Mouse (Mus musculus) CH12.LX (cell line): Measurements from ENCODE around the gene Tia1. TPM values are rescaled to one million over a fixed set of nuclear protein-coding genes. Genes with fewer than 3 reads are reported as not detected.

Experiments
- DNase-seq: peaks from one replicate; pipeline ENCODE4 v3.0.0-alpha.2; 2013; ENCODE audit errors: extremely low read depth
- H3K27ac ChIP-seq: 2 replicates; pipeline ENCODE4 v1.5.1; 2012; ENCODE audit warnings: low read depth, mild to moderate bottlenecking, control low read depth, moderate library complexity; ENCODE audit not compliant: insufficient read depth
- H3K27me3 ChIP-seq: replicated peaks from 2 replicates; pipeline ENCODE3; 2012; ENCODE audit warnings: inconsistent platforms
- H3K36me3 ChIP-seq, 2 experiments: replicated peaks in 1 of 2; 2 replicates each; pipeline versions ENCODE3 to v1.6.1; 2012; ENCODE audit warnings: inconsistent platforms in 1 of 2, low read length in 1 of 2, mild to moderate bottlenecking in 1 of 2, mixed read lengths in 1 of 2, moderate library complexity in 1 of 2; ENCODE audit not compliant: control insufficient read depth in 1 of 2, insufficient read depth in 1 of 2
- H3K4me1 ChIP-seq, 2 experiments: 2 replicates each; pipeline ENCODE4 v1.6.1; 2012; ENCODE audit warnings: inconsistent platforms in 1 of 2, moderate library complexity in 1 of 2; ENCODE audit not compliant: insufficient read depth in 2 of 2, control insufficient read depth in 1 of 2
- H3K4me2 ChIP-seq: 2 replicates; pipeline ENCODE4 v1.6.1; 2012; ENCODE audit warnings: low read depth, mild to moderate bottlenecking, control low read depth; ENCODE audit not compliant: poor library complexity, insufficient read depth, severe bottlenecking
- H3K4me3 ChIP-seq, 3 experiments: fragments of 150-350 bp in 1 of 3; sonication (generic) in 1 of 3; replicated peaks in 1 of 3; 2 replicates each; pipeline versions ENCODE3 to v1.5.1; 2011 to 2012; ENCODE audit warnings: low read depth in 2 of 3, low read length in 2 of 3, mild to moderate bottlenecking in 2 of 3, moderate library complexity in 2 of 3, control low read depth in 1 of 3, improper control_type of control experiment in 1 of 3, inconsistent platforms in 1 of 3, mixed read lengths in 1 of 3; ENCODE audit not compliant: poor library complexity in 1 of 3
- H3K79me2 ChIP-seq: replicated peaks from 2 replicates; pipeline ENCODE4 v1.6.1; 2012; ENCODE audit warnings: mild to moderate bottlenecking, moderate library complexity; ENCODE audit not compliant: control insufficient read depth, poor library complexity, insufficient read depth, severe bottlenecking; ENCODE audit errors: extremely low read depth
- H3K9ac ChIP-seq: 2 replicates; pipeline ENCODE4 v1.6.1; 2012; ENCODE audit warnings: low read depth, mild to moderate bottlenecking, control low read depth, moderate library complexity; ENCODE audit not compliant: insufficient read depth
- H3K9me3 ChIP-seq: replicated peaks from 2 replicates; pipeline ENCODE3; 2012; ENCODE audit warnings: low read length, inconsistent platforms, mixed read lengths
- CHD1 ChIP-seq: IDR thresholded peaks from 2 replicates; pipeline ENCODE4 v1.6.1; 2012; ENCODE audit warnings: low read depth, low read length, improper control_type of control experiment, inconsistent platforms
- CTCF ChIP-seq, 2 experiments: IDR thresholded peaks in 1 of 2; conservative IDR thresholded peaks in 1 of 2; 2 replicates each; pipeline ENCODE4 v1.5.1; 2011 to 2012; ENCODE audit warnings: low read depth in 2 of 2, low read length in 2 of 2, improper control_type of control experiment in 1 of 2, inconsistent platforms in 1 of 2, mild to moderate bottlenecking in 1 of 2, moderate library complexity in 1 of 2
- E2F4 ChIP-seq: IDR thresholded peaks from 2 replicates; pipeline ENCODE4 v1.6.1; 2011; ENCODE audit warnings: low read depth, low read length, improper control_type of control experiment; ENCODE audit not compliant: insufficient replicate concordance
- ETS1 ChIP-seq: conservative IDR thresholded peaks from 2 replicates; pipeline ENCODE4 v1.6.1; 2012; ENCODE audit warnings: low read depth, mild to moderate bottlenecking, inconsistent platforms, low read length, improper control_type of control experiment, moderate library complexity
- JUN ChIP-seq: IDR thresholded peaks from 2 replicates; pipeline ENCODE4 v1.6.1; 2011; ENCODE audit warnings: low read depth, mild to moderate bottlenecking, low read length, improper control_type of control experiment, moderate library complexity; ENCODE audit not compliant: insufficient read depth
- NRF1 ChIP-seq: IDR thresholded peaks from 2 replicates; pipeline ENCODE4 v1.6.1; 2014; ENCODE audit warnings: low read depth, mild to moderate bottlenecking, inconsistent platforms, low read length, improper control_type of control experiment, moderate library complexity
- POLR2A ChIP-seq: IDR thresholded peaks from 2 replicates; pipeline ENCODE4 v1.6.1; 2011; ENCODE audit warnings: low read depth, mild to moderate bottlenecking, improper control_type of control experiment, low read length
- RAD21 ChIP-seq: IDR thresholded peaks from 2 replicates; pipeline ENCODE4 v1.6.1; 2011; ENCODE audit warnings: low read depth, mild to moderate bottlenecking, low read length, improper control_type of control experiment, moderate library complexity
- RCOR1 ChIP-seq: conservative IDR thresholded peaks from 2 replicates; pipeline ENCODE4 v1.6.1; 2012; ENCODE audit warnings: low read depth, mild to moderate bottlenecking, inconsistent platforms, low read length, improper control_type of control experiment
- SMC3 ChIP-seq: IDR thresholded peaks from 2 replicates; pipeline ENCODE4 v1.6.1; 2011; ENCODE audit warnings: low read depth, low read length, improper control_type of control experiment
- USF2 ChIP-seq: conservative IDR thresholded peaks from 2 replicates; pipeline ENCODE4 v1.6.1; 2011; ENCODE audit warnings: low read depth, low read length, improper control_type of control experiment
- dilution Hi-C: fragments of 300-500 bp; cut with MboI; formaldehyde crosslinking; loops from 2 replicates; pipeline ENCODE4 v1.14.3; 2020; ENCODE audit warnings: low sequenced_read_pairs; ENCODE audit not compliant: extremely low pct_unique_long_range_greater_than_20kb, extremely low pct_ligation_motif_present
- in situ Hi-C: fragments of 300-500 bp; cut with MboI; formaldehyde crosslinking; loops from 3 replicates; pipeline ENCODE4 v1.14.3; 2019; ENCODE audit warnings: low sequenced_read_pairs, low pct_ligation_motif_present, low pct_unique_long_range_greater_than_20kb, mixed read lengths
- polyA plus RNA-seq: library from polyadenylated mRNA; unstranded; fragments of >175 nt; gene quantifications from 2 replicates; pipeline ENCODE4 v1.2.1, GENCODE M21; 2012; ENCODE audit warnings: low read depth; ENCODE audit not compliant: insufficient read length
- total RNA-seq, 2 experiments: library from RNA; depleted of rRNA; stranded (reverse); fragments of 300-350 nt in 1 of 2; fragments of >200 nt in 1 of 2; gene quantifications; 2 replicates each; pipeline ENCODE4 v1.2.3; 2012 to 2014

The Tia1 gene
- total and polyA plus RNA-seq, 3 experiments, result 31.8 to 41.4 (median 34.0) TPM

DNA sequence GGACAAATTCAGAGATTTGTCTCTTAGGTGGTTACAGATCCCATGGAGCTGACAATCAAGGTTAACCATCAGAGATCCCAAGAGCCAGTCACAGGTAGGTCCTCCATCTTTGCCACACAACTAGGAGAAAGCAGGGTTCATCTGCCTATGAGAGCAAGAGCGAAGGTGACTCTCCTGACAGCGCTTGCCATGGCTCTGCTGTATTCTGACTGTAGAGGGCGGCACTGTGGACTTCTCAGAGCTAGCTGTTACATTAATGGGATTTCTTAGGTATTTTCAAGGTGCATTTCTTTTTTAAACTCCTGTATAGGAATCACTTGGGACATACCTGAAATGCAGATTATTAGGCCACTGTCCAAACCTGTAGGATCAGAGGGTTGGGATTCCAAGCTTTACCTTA, 49.1 kb upstream of the Tia1 start:
- H3K27ac ChIP-seq, result no peak overlapping the region
- no peaks in the 10 kb centered on the region for H3K9me3 ChIP-seq
- in situ Hi-C loops, result loop anchor here (25.0 kb wide), 1 partner anchor 343 kb away; the partner anchor contains the start of gene Figla
- peak in 1 of 2 experiments; percentile 56; a peak in 2 of 4 replicates for TF ChIP-seq CTCF (conservative IDR thresholded peaks at IDR 0.05 in 1 of 2, IDR thresholded peaks at IDR 0.05 in 1 of 2; ENCODE audit: low read depth in 2 of 2, low read length in 2 of 2)
- TF ChIP-seq CHD1, result no peak
- TF ChIP-seq USF2, result no peak
- TF ChIP-seq RAD21, result no peak; the same call in none of the 2 replicates
- no peak for TF ChIP-seq NRF1
- TF ChIP-seq SMC3, result peak; percentile 36
- no peaks in the 10 kb centered on the region for H3K79me2 ChIP-seq
- H3K4me3 ChIP-seq, result no peak overlapping the region
- H3K9ac ChIP-seq, result no peak overlapping the region
- H3K4me1 ChIP-seq, result no peaks in the 10 kb centered on the region
- H3K4me2 ChIP-seq, result no peak overlapping the region
- H3K36me3 ChIP-seq, result no peaks in the 10 kb centered on the region
- dilution Hi-C loops, result no loop called here
- H3K27me3 ChIP-seq, result peaks cover 80% of the 10 kb centered on the region
- DNase-seq, result no peak

- no peak for DNase-seq
- Histone ChIP-seq H3K36me3 (no peaks in the 10 kb centered on the region), H3K27me3 (peaks cover 87% of the 10 kb centered on the region)
- TF ChIP-seq ETS1 (no peak), CHD1 (no peak), JUN (no peak), POLR2A (no peak), E2F4 (no peak), USF2 (no peak), RCOR1 (no peak)
- TF ChIP-seq, all 38 proteins: peak for 0
- Histone ChIP-seq H3K4me1 (no peaks in the 10 kb centered on the region), H3K27ac (no peak overlapping the region), H3K9me3 (peaks cover 6% of the 10 kb centered on the region), H3K9ac (no peak overlapping the region), H3K4me2 (no peak overlapping the region), H3K79me2 (no peaks in the 10 kb centered on the region), H3K4me3 (no peak overlapping the region)
- in situ Hi-C loops (loop anchor here (25.0 kb wide), 1 partner anchor 345 kb away; the partner anchor contains the start of gene Figla), dilution Hi-C loops (no loop called here)
Observed at GRCm38 (mm10) chr6:86356956-86357355, 47.1 kb upstream of the Tia1 start.

DNA sequence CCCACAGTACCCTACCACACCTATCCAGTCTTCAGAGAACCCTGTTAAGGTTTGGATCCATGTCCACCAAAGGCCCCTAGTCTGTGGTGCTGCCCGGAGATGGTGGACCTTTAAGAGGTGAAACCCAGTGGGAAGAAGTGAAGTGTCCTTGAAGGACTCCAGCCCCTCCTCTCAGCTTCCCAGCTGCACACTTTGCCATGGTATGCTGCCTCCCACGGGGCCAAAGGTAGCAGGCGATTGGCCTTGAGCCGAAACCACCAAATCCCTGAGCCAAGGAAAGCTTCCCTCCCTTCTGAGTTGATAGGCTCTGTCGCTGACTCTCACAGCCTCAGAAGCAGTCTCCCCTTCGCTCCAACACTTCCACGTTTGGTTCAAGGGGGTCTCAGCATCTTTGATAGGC, 43.3 kb upstream of the Tia1 start:
- H3K27me3 ChIP-seq, result peaks cover 74% of the 10 kb centered on the region
- dilution Hi-C loops, result no loop called here
- peaks cover 0 to 5% of the 10 kb centered on the region in 2 experiments; a peak in 1 of 4 replicates for H3K4me1 ChIP-seq
- no peak overlapping the region for H3K4me2 ChIP-seq
- H3K9me3 ChIP-seq, result peaks cover 6% of the 10 kb centered on the region
- no peak for TF ChIP-seq E2F4
- TF ChIP-seq, all 38 proteins: peak for 0
- in situ Hi-C loops, result loop anchor here (5.0 to 25.0 kb wide), 2 partner anchors 233 to 348 kb away; partner anchors contain the start of gene Figla
- H3K9ac ChIP-seq, result no peak overlapping the region
- no peak for DNase-seq
- no peaks in the 10 kb centered on the region for H3K36me3 ChIP-seq
- H3K4me3 ChIP-seq, result no peak overlapping the region
- no peak overlapping the region for H3K27ac ChIP-seq
- peaks cover under 1% of the 10 kb centered on the region; the same call in 1 of the 2 replicates for H3K79me2 ChIP-seq
